Mouse (Mus musculus) lung, postnatal 0 days (tissue): Measurements from ENCODE around the gene H2afx.

ENCODE experiments used
- CTCF ChIP-seq: IDR thresholded peaks from 2 replicates; pipeline ENCODE4 v1.5.1; 2016; ENCODE audit warnings: antibody characterized with exemption, mild to moderate bottlenecking
- EP300 ChIP-seq: IDR thresholded peaks from 2 replicates; pipeline ENCODE4 v1.6.1; 2016; ENCODE audit warnings: antibody characterized with exemption, mild to moderate bottlenecking, control low read depth

DNA sequence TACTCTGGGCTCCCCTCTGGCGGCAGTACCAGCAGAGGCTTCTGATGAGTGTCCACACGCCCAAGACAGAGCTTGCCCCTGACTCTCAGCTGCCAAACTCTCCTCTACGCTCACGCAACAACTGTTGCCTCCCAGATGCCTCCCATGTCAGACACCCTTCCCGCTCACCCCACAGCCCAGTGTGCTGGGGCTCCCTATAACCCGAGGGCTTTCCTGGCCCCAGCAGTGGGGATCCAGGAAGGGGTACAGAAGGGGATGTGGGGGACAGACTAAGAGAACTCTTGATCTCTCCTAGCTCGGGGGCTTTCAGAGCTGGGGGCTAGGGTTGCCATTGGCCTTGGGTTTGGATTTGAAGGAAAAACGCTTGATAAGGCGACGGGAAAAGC, 23.8 kb upstream of the H2afx start:
- TF ChIP-seq CTCF, result 0 out of 2 replicates have a peak, but pooled peaks have one; percentile 15
- no peak for TF ChIP-seq EP300
